Mouse (Mus musculus): ENCODE measurements around the gene Otulinl.

The Otulinl gene

GRCm38 (mm10) chr15:27659143-27659542 is 22.2 kb downstream of the Otulinl start:
- intact Hi-C loops (cut with DNase I) = loop anchor here (5.0 to 10.0 kb wide), 3 partner anchors 58 to 523 kb away; no protein-coding TSS in a partner anchor

GRCm38 (mm10) chr15:27658356-27658755 is 23.0 kb downstream of the Otulinl start:
- intact Hi-C loops (cut with DNase I) = loop anchor here (5.0 to 10.0 kb wide), 3 partner anchors 59 to 524 kb away; no protein-coding TSS in a partner anchor

- intact Hi-C loops (cut with DNase I) = loop anchor here (5.0 to 10.0 kb wide), 3 partner anchors 59 to 524 kb away; no protein-coding TSS in a partner anchor
Observed at GRCm38 (mm10) chr15:27657866-27658265, 23.5 kb downstream of the Otulinl start.

DNA sequence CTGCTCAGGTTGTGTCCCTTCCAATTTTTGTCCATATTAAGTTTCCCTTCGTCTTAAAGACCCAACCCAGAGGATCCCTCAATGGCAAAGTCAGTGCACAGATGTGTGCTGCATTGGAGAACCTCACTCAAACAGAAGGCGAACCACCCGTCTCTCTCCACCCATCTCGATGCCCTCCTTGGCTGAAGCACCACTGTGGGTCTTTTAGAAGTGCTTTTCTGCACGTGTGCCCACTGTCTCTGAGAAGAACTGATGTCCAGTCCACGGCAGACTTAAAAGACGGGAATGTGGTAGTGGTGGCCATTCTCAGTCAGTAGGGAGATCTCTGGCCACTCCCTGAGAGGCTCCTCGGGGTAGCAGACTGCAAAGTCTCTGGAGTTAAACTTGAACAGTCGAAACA is 24.8 kb downstream of the Otulinl start:
- intact Hi-C loops (cut with DNase I) = loop anchor here (5.0 to 10.0 kb wide), 3 partner anchors 61 to 526 kb away; no protein-coding TSS in a partner anchor

GRCm38 (mm10) chr15:27655015-27655414 is 26.4 kb downstream of the Otulinl start:
- intact Hi-C loops (cut with DNase I) = loop anchor here (5.0 to 10.0 kb wide), 3 partner anchors 62 to 527 kb away; no protein-coding TSS in a partner anchor

- intact Hi-C loops (cut with DNase I) = no loop called here
Observed at GRCm38 (mm10) chr15:27647686-27648085, 33.7 kb downstream of the Otulinl start.

DNA sequence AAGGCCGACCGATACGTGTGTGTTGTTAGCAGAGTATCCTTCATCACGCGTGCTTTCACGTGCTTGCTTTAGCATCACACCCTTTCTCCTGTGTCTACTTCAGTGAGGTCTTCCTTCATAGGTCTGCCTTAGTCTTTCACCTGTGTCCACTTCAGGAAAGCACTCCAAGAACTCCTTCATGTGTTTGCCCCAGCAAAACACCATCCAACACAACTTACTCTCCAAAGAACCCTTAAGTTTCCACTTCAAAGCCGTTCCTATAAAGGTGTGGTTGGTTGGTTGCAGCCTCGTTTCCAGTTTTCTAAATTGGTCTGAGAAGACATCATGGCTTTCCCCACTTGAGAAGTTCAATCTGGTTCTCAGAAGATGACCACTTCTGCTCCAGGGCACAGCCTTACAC is 34.7 kb downstream of the Otulinl start:
- intact Hi-C loops (cut with DNase I) = no loop called here

DNA sequence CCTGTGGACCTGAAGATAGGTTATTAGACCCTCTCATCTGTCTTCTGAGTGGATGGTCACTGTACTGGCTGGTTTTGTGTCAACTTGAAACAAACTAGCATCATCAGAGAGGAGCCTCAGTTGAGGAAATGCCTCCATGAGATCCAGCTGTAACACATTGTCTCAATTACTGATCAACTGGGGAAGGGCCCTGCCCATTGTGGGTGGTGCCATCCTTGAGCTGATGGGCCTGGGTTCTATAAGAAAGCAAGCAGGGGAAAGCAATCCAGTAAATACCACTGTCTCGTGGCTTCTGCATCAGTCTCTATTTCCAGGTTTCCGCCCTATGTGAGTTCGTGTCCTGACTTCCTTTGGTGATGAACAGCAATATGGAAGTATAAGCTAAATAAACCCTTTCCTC is 36.1 kb downstream of the Otulinl start:
- intact Hi-C loops (cut with DNase I) = no loop called here

DNA sequence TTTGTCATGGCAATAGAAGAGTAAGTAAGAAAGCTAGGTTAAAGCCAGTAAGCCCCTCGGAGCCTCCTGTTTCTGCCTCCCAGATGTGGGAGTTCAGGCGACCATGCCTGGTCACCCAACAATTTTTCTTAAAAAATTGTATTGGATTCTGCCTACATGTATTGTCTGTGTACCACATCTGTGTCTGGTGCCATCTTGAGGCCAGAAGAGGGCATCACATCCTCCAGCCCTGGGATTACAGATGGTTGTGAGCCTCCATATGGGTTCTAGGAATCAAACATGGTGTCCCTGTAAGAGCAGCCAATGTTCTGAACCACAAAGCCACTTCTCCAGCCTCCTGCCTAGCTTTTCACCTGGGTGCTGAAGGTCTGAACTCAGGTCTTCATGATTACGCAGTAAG is 38.5 kb downstream of the Otulinl start:
- intact Hi-C loops (cut with DNase I) = loop anchor here (5.0 kb wide), 1 partner anchor 326 kb away; no protein-coding TSS in a partner anchor

- intact Hi-C loops (cut with DNase I) = loop anchor here (5.0 kb wide), 1 partner anchor 324 kb away; no protein-coding TSS in a partner anchor
Observed at GRCm38 (mm10) chr15:27641171-27641570, 40.2 kb downstream of the Otulinl start.

- intact Hi-C loops (cut with DNase I) = no loop called here
Observed at GRCm38 (mm10) chr15:27633941-27634900, 47.2 kb downstream of the Otulinl start.

DNA sequence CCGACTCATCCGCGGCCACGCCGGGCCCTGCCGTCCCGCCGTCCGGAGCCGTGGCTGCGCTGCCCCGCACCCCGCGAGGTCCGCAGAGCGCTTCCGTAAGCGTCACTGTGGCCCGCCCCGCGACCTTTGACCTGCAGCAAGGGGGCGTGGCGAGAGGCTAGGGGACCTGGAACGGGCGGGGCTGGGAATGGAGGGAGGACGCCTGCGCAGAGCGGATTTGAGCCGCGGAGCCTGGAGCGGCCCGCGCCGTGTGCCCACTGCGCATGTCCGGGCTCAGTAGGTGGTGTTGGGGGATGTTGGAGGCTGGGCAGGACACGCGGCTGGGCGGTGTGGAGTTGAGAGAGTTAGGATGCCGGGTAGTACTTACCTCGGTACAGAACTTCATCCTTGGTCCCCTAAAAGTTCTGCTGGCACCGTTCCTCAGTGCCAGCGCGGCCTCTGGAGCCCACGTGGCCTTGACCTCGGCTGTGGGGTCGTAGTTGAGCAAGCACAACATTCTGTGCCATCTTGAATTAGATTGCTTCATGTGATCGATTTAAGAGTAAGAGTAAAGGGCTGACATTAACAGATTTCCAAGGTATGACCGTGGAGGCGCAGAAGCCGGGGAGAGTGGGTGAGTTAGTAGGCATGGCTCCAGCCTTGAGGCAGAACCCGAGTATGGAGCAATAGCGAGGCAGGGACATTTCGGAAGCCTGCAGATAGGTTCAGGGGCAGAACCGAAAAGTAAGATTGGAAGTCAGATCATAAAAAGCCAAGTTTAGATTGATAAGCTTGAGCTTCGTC is 50.6 kb downstream of the Otulinl start, which contains the start of gene Otulin:
Otulin (minus strand) TSS at position 93 of the 783 bp plus-strand sequence.
- intact Hi-C loops (cut with DNase I) = no loop called here

DNA sequence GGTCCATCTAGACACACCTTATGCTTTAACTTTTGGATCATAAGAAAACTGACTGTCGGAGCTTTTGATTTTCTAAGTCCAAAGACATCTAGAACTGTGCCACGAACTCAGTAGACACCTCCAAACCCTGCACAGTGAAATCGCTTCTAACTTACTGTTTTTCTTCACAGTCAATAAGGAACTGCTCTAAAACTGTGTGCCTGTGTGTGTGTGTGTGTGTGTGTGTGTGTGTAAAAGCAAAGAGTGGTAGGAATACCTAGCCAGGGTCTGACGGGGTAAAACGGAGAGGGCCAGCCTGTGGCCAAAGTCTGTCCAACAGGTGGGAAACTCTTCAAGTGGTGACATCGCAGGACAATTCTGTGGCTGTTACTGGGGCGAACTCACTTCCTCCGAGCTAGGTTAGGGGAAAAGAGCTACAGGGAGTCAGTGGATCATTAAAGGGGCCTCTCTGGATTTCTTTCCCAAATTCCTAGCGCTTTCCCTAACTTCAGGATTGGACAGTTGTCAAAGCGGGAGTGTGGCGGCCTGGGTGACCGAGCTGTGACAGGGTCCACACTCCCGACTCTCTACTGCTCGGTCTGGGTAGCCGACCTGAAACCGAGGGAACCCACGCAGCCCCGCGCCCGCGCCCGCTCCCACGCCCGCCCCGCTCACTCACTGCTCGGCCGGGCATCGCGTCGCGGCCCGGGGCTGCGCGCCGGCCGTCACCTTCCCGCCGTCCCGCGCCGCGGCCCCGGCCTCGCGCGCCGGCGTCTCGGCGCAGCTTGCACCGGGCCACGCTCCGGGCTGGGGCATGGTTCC is 51.4 kb downstream of the Otulinl start:
- intact Hi-C loops (cut with DNase I) = no loop called here

DNA sequence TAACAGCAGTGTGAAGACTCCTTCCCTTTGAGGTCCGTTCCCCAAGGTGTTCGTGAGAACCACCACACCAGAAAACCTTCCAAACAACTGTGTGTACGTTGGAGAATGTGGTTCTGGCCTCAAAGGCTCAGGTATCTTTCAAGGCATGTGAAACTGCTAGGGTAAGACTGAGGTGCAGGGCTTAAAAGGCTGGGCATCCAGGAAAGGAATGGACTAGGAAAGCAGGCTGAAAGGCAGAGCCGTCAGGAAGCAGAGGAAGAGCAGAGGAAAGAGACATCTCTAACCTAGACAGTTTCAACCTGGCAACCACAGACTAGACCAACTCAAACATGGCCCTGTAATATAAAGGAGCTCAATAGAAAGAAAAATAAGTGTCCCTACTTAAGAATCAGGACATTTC is 52.3 kb downstream of the Otulinl start:
- intact Hi-C loops (cut with DNase I) = no loop called here

- intact Hi-C loops (cut with DNase I) = no loop called here
Observed at GRCm38 (mm10) chr15:27627794-27628193, 53.6 kb downstream of the Otulinl start.

- intact Hi-C loops (cut with DNase I) = no loop called here
Observed at GRCm38 (mm10) chr15:27626314-27626713, 55.1 kb downstream of the Otulinl start.

DNA sequence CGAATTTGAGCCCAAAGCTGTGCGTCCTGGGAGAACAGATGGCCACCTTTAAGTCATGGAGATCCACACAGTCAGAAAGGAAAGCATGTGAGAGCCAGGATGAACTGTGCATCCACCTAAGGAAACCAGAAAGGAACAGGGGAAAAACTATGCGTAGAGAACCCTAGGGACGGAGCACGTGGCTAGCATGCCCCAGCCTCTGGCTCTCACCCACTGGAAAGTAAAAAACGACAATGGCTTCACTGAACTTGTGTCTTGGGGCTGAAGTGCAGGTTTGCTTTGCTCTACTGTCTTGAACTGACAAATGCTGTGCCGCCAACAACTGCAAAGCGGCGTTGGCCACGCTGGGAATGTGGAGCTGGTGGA is 55.5 kb downstream of the Otulinl start:
- intact Hi-C loops (cut with DNase I) = no loop called here

DNA sequence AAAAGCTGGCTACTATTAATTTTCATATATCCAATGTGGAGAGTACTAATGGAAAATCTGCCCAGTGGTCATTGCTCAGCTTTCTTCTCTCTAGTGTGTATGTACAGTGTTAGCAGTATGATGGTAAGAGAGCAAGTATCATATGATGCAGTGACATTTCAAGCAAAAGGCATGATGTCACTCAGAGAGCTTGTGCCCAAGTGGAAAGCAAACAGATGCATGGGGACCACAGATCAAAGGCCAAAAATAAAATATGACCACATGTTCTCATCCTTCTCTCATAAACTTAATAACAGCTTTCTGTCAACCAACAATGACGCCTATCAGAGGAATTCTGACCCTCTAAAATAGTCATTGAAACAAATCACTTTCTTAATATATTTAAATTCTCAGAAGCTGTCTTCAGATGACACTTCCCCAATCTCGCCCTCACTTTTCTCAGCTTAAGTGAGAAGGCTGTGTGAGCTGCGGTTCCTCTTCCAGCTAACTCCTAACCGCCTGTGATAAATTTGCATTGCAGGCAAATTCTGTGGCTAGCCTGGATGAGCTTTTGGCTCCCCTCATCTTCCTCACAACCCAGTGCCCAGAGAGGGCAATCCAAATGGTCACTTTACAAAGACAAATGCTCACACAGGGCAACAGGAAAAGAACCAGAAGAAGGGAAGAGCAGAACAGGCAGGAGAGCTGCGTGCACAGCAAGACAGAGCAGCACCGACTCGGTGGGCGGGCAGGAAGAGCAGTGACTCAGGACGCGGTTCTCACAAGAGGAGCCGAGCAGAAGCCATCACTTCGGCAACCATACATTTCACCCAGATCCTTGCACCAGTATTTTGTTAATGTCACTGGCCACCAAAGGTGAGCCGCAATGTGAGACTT is 56.1 kb downstream of the Otulinl start:
- intact Hi-C loops (cut with DNase I) = no loop called here

GRCm38 (mm10) chr15:27623286-27623685 is 58.1 kb downstream of the Otulinl start:
- intact Hi-C loops (cut with DNase I) = no loop called here
